Mouse (Mus musculus): ENCODE measurements around the gene Agxt.

GRCm38 (mm10) chr1:93101571-93102061 is 33.4 kb upstream of the Agxt start, which contains the start of gene Kif1a:
- TF ChIP-seq CTCF (IDR thresholded peaks at IDR 0.05; ENCODE audit: low read depth), result no peak
- TF ChIP-seq EP300 (IDR thresholded peaks at IDR 0.05; ENCODE audit: low read depth), result no peak
